Mouse (Mus musculus): ENCODE results near the gene Mamld1.
"Not testable (repeated sequence)": the region's sequence is repeated elsewhere in the genome, so short reads cannot be mapped to it uniquely, and the experiment has no call there.

The Mamld1 gene

DNA sequence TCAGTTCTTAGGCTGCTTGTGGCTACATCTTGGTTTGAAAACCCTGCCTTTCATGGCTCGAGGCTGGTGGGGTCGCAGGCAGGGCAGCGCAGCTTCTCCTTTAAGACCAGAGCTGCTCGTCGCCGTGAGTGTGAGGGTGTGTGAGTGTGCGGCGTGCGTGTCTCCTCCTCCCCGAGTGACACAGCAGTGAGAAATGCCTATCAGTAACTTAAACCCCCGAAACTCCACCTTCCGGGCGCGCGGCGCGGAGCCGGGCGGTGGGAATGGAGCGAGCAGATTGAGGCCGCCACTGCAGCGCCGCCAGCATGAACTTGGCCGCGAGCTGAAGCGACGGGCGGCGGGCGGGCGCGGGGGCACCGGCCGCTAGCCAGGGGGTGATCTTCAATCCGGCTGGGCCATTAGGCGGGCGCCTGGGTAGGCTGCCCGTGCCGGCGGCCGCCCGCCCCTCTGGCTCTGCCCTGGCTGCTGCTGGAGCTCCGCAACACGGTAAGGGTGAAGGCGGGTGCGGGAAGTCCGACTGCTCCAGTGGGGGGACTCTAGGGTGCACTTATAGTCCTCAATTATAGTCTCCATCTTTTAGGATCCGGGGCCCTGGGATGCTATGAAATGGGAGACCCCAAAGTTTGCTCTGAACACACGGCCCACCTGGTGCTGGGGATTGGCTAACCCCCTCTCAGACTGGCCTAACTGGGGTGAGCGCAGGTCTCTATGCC lies at the start of gene Mamld1:
Mamld1 (plus strand) TSS at position 393 of the 713 bp plus-strand sequence.
- DNase-seq (ENCODE audit: low spot score): peak; percentile 67

DNA sequence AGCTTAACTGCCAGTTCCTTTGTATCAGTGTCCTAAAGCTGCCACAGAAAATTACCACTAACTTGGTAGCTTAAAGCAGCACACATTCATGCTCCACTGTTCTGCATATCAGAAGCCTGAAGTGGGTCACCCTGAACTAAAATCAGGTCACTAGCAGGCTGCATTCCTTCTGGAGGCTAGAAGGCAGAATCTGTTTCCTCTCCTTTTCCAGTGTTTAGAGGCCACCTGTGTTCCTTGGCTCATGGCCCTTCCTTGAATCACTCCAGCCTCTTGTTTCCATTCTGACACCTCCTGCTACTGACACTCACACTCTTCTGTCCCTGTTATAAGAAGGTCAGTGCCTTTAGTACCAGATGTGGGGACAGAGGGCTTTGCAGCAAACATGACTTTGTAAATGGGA lies 25.3 kb upstream of the Mamld1 start:
- DNase-seq (ENCODE audit: low spot score): no peak

DNA sequence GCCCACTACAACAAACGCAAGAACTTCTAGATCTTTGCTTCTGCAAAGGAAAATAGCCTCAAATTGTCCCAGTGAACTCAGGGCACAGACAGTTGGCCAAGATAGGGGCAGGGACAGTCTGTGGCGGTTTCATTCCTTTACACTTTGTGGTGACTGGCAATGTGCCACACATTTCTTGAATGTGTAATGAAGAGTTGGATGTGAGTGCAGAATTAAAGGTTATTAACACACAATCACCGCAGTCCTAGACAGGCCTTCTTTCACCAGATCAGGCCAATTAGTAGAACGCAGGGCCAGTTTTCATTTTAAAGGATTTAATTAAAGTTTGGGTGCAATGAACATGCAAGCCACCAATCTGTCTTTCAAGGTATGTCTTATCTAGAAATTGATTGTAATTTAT lies 22.0 kb upstream of the Mamld1 start:
- no peak for DNase-seq (ENCODE audit: low spot score)

DNA sequence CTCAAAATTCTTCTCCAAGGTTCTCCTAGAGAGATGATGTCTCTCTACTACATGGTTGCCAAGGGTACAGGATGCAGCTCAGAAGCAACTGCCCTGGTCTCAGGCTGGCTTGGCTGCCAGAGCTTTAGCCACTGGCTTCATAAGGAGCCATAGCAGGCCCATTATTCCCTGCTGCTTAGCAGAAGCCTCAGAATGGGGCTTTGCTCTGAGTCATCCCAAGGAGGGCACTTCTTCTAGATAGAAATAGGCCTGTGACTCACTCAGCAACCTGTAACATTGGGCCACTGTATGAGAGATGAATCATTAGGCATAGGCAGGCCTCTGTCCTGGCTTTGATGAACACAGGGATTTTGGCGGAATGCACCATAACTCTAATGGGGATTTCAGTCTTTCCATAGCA lies 21.1 kb upstream of the Mamld1 start:
- DNase-seq (ENCODE audit: low spot score): not testable (repeated sequence)

DNA sequence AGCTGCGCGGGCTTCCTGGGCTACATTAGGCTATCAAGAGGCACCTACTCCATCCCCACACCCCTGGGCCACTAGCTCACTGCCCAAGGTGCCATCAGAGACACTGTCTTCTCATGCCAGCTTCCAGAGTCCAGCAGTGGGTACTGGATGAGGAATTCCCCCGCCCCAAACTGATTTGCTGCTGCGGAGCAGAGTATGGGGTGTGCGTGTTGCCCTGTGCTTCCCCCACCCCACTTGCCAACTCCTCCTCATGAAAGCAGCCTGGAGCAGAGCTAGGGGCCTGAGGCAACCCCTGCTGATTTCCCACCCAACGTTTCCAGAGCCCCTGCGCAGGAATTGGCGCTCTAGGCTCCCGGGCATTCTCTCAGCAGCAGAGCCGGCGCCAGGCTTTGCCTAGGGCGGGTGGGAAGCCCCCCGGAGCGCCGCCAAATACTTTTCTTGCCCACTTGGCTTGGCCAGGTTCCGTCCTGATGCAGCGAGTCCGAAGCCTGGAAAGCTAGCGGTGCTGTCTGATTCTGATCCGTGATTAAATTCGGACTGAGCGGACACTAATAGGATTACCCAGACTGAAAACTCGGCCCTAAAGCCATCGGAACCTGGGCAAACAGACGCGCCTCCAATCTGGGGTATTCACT lies 738 bp downstream of the Mamld1 start:
- DNase-seq (ENCODE audit: low spot score): peak; percentile 3

DNA sequence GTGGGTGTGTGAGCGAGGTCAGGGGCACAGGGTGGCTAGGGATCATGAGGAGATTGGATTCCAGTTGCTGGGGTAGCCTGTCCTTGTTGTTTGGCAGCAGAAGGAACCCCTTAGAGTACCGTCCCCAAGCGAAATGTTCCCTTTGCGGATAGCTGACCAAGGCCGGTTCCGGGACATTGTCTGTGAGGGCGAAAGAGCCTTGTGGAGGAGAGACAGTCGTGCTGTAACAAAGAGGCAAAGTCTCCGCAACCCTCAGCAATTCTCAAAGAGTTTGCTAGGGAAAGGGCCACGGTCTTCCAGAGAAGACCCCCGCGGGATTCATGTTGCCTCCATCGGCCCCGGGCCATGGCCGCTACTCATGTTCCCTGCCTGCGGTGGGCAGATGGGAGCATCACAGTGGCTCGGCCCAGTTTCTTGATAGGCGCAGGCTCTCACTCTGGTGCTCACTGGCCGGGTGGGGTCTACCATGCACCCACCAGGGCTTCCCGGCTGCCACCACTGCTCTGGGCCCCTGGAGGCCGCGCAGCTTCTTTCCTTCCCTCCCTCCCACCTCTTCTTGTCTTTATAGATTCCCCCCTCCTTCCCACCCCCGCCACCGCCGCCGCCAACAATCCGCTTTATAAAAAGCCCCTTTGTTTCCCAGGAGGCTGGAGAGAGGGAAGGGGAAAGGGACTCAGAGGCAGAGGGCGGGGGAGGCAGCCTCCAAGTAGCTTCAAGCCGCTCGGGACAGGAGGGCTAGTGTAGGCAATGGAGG lies 1.5 kb downstream of the Mamld1 start:
- DNase-seq (ENCODE audit: low spot score): peak; percentile 2

DNA sequence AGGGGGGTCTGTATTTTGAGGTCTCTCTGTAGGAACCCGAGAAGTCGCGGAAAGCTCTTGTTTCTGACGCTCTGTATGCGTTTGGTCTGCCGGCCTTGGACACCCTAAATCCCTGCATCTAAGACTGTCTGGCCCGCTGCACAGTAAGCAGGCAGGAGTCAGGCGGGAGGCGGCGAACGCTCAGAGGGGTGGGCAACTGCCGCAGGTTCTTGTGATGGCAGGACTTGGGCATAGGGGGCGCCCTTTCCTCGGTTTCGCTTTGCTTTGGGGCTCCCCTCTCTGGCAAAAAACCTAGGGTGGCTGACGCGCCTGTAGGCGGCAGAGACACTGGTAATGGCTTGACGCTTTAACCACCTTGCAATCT lies 2.0 kb downstream of the Mamld1 start:
- peak; percentile 69 for DNase-seq (ENCODE audit: low spot score)

DNA sequence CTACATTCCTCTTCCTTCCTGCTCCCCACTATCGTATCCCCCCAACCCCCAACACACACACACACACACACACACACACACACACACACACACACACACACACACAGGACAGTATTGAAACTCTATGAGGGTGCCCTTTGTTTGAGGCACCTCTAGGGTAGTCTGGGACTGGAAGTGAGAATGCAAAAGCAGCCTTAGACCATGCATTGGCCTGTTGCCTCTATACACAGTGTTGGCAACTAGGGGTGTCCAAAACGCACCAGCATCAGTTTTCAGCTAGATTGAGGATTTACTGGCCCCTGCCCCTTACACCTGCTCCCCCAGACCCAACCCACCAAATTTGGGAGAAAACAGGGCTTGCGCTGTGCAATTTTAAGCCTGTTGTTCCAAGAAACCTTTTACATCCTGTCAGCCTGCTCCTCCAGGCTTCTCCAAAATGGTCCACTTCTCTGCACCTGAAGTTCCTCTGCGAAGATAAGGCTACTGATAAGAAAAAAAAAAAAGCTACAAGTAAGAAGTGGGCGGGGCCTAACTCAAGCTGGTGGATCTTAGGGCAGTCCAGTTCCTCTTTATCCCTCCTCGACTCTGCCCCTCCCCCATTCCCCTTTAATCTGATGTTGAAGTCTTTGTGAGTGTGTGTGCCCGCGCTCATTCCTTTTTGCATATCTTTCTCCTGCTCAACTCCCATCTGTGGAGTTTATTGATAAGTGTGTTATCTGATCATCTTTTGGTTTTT lies 2.6 kb downstream of the Mamld1 start:
- DNase-seq (ENCODE audit: low spot score): peak; percentile 24

DNA sequence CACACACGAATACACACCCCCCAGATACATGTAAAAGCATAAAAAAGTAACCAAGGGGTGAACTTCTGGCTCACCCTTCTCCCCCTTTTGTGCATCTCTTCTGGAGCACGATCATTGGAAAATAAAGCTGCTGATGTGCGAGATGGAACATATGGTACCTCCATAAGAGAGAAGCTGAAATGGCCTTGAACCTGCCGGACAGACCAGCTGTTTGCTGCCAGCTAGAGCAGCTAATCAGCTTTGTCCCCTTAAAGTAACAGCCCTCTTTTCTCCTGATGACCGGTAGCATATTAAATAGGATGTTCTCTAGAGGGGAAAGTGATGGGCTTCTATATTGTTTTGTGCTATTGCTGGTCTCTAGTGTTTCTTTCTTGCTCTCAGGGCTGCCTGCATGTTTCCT lies 3.2 kb downstream of the Mamld1 start:
- no peak for DNase-seq (ENCODE audit: low spot score)

DNA sequence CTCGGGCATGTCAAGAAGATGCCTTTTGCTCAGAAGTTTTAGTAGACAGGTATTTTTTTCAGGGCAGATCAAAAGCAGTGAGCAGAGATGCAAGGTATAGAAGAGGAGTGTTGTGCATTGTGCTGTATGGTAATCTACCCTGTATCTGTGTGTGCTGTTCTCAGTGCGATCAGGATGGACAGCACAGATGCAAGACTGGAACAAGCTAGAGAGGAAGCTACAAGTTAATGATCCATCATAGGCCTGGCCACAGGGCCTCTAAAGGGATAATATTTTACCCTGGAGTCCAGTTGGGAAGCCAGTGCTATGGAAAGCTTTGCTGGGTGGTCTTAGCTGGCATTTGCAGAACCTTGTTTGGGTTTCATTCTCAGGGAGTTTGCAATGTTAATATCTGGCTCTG lies 6.9 kb downstream of the Mamld1 start:
- no peak for DNase-seq (ENCODE audit: low spot score)

DNA sequence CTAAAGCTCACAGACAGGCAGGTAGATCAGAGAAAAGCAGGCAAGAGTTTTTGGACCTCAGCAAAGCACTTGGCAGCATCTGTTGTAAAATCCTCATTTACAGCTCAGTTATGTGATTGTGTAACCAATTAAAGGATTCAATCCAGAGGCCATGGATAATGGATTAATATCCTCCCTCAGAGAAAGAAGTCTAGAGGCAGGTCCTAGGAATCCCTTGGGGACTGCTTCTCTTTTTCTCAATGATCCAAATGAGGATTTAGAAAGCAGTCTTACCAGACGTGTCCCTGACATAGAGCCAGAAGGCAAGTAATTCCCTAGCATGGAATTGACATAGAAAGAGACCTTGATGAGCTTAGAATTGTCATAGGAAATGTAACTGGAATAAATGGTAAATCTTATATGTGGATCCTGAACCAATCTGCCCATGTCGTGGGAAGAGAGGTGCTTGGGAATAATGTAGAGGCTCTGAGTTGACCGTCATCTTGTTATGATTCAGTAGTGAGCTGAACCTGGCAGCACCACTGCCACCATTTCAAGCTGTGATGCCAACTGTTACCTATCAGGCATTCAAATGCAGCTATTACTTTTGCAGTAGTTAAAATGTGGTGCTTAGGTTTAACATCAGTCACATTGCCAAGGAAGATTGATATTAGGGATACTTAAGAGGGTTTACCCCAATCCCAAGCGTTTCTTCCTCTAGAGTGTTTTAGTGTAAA lies 35.2 kb downstream of the Mamld1 start:
- DNase-seq (ENCODE audit: low spot score): no peak

DNA sequence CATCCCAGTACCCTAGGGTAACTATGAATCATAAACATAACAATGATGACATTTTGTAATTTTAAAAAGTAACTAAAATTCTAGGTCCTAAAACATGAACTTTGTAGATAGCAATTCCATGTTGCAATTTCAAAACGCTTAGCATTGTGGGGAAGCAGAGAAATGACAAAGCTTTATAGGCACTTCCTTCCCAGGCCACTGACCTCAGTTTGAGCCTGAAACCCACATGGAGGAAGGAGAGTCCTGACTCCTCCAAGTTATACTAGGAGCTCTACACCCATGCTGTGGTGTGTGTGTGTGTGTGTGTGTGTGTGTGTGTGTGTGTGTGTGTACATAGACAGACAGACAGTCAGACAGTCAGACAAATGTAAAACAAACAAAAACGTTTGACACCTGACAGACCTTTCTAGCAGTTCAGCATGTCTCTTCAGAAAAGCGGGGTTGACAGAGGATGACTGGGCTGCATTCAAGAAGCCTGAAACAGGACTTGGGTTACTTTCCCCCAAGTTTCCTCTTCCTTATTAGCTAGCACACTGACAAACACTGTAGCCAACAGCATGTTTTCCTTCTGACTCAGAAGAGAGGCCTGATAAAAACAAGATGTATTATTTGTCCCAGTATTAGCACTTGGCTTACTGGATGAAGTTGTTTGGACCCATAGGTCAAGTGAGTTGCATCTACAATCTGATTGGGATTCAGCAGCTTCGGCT lies 37.5 kb downstream of the Mamld1 start:
- DNase-seq (ENCODE audit: low spot score): peak; percentile 3

DNA sequence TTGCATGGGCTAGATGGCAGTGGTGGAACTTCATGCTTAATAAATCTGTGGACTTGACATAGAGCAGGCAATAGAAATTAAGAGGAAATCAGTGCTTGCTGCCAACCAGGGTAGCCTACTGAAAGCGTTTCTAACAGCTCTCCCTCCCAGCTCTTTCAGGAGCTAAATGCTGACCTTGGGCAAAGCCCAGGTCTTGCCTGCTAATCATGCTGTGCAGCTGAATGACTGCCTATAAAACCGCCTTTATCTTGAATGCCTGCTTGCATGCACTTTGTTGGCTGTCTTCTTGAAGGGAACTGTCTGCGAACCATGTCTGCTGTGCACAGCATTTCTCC lies 38.0 kb downstream of the Mamld1 start:
- peak; percentile 2 for DNase-seq (ENCODE audit: low spot score)

DNA sequence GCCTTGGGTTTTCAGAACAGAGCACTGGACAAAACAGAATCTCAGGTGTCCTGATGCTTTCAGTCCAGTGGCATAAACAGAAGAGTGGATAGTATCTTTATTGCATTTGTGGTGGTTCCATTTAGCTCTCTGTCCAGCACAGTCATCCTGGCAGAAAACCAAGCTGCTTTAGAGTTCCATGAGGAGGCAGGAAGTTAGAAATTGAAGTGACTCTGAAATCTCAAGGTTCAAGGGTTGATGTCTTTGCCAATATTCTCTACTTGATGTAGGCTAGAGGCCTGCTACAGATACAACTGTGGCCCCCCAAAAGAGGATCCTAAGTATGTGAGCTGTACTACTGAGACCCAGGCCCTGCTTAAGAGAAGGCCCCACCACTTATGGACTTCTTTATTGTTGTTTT lies 55.8 kb downstream of the Mamld1 start:
- peak; percentile 3 for DNase-seq (ENCODE audit: low spot score)

DNA sequence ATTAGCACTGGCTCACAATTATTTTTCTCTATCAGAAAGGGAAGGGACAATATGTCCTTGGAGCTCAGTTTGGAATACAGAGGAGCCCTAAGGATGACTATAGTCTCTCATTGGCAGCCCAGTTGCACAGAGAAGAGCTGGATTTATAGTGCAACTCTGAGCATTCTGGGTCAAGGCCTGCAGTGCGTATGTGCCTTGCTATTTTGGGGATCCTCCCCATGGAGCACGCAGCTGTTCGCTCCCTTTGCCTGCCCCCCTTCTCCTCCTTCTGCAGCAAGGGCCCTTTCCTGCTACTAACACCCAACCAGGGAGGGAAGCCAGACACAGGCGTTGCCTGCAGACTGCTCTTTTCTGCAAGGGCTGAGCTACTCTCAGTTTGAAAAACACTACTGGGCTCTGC lies 56.3 kb downstream of the Mamld1 start:
- DNase-seq (ENCODE audit: low spot score): peak; percentile 37

DNA sequence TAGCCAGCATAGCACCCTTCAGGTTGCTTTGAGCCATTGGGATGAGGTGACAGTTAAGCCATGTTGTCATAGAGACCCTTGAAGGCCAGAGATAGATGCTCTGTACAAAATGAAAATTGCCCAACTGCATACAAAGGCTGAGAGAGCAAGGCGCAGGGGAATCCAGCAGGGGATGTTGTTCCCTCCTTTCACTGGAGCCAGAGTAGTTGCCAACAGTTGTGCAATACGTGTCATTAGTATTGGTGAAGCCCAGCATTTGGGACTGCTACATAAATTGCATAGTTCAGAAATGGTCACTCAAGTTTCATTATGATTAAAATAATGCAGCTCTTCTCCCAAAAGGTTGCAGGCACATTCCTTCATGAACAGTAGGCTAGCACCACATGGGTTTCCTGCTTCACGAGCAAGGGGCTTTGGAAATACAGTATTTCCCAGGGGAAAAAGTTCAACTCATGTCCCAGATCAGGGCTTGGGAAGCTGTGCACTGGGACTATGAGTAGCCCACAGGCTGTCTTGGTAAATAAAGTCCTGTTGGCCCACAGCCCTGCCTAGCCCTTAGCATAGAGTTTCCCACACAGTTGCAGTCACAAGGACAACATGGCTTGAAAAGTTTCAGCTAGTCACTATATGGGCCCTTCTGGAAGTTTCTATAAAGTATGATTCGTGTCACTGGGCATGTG lies 58.1 kb downstream of the Mamld1 start:
- DNase-seq (ENCODE audit: low spot score): peak; percentile 6

DNA sequence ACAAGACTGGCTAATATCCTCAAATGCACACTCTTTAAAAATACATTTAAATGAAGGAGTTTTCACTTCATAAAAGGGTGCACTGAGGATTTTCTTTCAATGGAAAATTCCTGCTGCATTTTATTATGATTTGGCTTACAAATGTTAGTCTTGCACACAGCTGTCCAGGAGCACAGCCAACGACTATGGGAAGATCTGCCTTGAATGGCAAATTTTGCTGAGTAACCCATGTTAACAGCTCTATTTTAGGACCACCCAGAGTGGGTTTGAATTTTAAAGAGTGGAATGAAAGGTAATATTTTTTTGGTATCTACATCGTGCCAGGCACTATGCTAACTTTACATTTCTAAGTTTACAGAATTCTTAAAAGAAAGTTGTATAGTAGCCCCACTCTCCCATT lies 60.3 kb downstream of the Mamld1 start:
- peak; percentile 3 for DNase-seq (ENCODE audit: low spot score)

DNA sequence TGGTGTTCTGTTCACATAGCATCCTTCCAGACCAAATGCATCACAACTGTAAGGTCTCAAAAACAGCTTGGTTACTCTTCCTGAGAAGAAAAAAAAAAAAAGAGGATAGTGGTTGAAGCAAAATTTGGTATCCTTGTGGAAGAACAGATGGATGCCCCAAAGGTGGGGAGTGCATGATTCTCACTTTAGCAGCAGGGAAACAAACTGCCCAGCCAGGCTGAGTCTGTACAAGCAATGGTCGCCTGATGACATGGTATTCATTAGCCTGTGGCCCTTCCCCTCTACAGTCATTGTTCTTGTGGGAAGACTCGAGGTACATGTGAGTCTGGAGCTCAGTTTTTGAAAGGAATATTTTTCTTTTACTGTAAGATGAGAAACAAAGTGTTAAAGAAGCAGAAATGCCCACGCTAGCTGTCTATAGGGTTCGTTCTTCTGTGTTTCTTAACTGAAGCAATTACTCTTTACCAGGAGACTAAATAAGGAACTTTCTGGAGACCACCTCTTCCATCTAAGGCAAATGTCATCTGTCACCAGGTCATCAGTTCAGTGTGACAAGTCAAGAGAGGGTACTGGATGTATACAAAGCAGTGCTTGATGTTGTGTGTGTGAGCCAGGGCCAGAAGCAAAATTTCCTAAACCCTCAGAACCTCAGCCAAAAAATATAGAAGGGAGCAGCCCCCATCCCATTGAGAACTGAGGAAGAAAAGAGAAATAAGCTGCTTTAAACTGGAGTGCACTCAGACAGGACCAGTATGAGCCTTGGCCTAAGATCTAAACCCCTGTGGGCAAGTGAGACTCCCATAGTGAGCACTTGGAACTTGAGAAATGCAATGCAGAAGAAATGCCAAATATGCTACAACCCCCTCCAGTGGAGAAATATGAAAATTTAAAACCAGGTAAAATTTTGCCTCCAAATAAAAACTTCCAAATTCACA lies 72.6 kb downstream of the Mamld1 start:
- DNase-seq (ENCODE audit: low spot score): no peak

DNA sequence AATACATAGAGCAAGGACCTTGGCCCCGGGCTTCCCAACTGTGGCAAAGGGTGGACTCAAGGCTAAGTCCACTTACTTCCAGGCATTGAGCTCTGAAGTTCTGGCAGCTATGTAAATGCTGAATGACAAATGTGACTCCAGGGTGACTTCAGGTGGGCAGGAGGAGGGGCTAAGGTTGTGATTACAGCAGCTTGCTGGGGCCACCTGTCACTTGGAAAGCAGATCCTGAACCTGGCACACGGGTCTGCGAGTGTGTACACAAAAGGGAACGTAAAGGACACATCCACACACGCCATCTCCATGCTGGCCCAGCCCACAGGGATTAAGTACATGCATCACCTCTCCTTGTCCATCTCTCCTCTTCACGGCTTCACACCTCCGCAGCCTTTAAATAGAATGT lies 75.0 kb downstream of the Mamld1 start:
- no peak for DNase-seq (ENCODE audit: low spot score)

DNA sequence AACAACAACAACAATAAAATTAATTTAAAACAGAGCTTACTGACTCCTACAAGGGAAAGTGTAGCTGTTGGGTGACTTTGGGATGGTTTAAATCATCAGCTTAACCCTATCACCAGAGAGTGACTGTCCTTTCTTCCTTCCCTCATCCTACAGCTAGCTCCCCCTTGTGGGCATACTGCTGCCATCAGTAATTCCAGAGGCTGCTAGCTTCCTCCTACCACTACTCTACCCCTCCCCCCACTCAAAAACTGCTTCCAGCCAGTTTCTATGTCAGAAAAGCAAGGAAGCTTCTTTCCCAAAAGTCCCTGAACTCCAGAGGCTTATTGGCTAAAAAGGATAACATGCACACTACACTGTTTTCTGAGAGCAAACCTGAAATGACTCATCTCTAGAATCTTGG lies 81.4 kb downstream of the Mamld1 start:
- peak; percentile 22 for DNase-seq (ENCODE audit: low spot score)
